Mouse (Mus musculus) testis, adult 2 months (tissue): ENCODE measurements at regions not wholly inside any gene's neighbourhood (a gene's known extent, or its start where the extent isn't known, plus 50 kb on each side); places are given as distances from the start of the nearest gene placed in this dataset.

ENCODE experiments used
- CTCF ChIP-seq: fragments of 200-500 bp; IDR thresholded peaks from 2 replicates; pipeline ENCODE4 v1.5.1; 2012; ENCODE audit warnings: low read depth, mild to moderate bottlenecking, inconsistent platforms, low read length, moderate library complexity; ENCODE audit not compliant: control insufficient read depth, insufficient read depth, insufficient replicate concordance
- POLR2A ChIP-seq: fragments of 200-500 bp; IDR thresholded peaks from 2 replicates; pipeline ENCODE4 v1.6.1; 2012; ENCODE audit warnings: low read depth, mild to moderate bottlenecking, inconsistent platforms, low read length, moderate library complexity; ENCODE audit not compliant: control insufficient read depth

DNA sequence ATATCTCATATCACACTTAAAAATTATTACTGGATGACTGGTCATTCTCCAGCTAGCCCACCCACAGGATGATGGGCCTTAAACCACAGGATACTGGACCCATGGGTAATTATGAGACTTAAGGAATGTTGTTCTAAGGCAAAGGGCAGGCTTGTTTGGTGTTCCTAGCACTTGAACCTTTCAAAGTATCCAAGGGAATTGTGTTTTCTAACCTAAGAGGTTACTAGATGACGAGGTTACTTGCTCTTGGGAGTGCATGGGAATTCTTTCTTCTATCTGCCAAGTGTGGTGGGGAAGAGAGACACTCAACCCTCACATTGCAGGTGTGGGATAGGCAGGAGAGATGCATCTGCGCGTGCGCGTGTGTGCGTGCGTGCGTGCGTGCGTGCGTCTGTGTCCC, 214.6 kb upstream of the Gm5148 start:
- TF ChIP-seq CTCF (no peak), POLR2A (no peak)
